Mouse (Mus musculus) midbrain, embryonic 13.5 days (tissue): ENCODE data around the gene Ddx60. TPM values are rescaled to one million over a fixed set of nuclear protein-coding genes. Genes with fewer than 3 reads are reported as not detected.

Source experiments
- ATAC-seq: fragments of 200-750 bp; cut with Nextera tagmentation; 2 replicates; pipeline ENCODE4 v1.8.0; 2017; ENCODE audit warnings: mild to moderate bottlenecking, moderate TSS enrichment, moderate library complexity
- H3K27ac ChIP-seq: fragments of 300-500 bp; sonication (generic); 2 replicates; pipeline ENCODE4 v1.5.1; 2015; ENCODE audit warnings: inconsistent platforms, mild to moderate bottlenecking, moderate library complexity
- H3K27me3 ChIP-seq: fragments of 300-500 bp; sonication (generic); 2 replicates; pipeline ENCODE4 v1.6.1; 2015; ENCODE audit warnings: mild to moderate bottlenecking, inconsistent platforms
- H3K36me3 ChIP-seq: fragments of 300-500 bp; sonication (generic); 2 replicates; pipeline ENCODE4 v1.6.1; 2015; ENCODE audit warnings: mild to moderate bottlenecking, inconsistent platforms
- H3K4me1 ChIP-seq: fragments of 300-500 bp; sonication (generic); replicated peaks from 2 replicates; pipeline ENCODE4 v1.6.1; 2015; ENCODE audit warnings: inconsistent platforms
- H3K4me2 ChIP-seq: fragments of 300-500 bp; sonication (generic); replicated peaks from 2 replicates; pipeline ENCODE4 v1.6.1; 2015; ENCODE audit warnings: moderate library complexity, mild to moderate bottlenecking, inconsistent platforms
- H3K4me3 ChIP-seq: fragments of 300-500 bp; sonication (generic); replicated peaks from 2 replicates; pipeline ENCODE4 v1.5.1; 2015; ENCODE audit warnings: mild to moderate bottlenecking, inconsistent platforms
- H3K9ac ChIP-seq: fragments of 300-500 bp; sonication (generic); replicated peaks from 2 replicates; pipeline ENCODE4 v1.6.1; 2015; ENCODE audit warnings: mild to moderate bottlenecking, inconsistent platforms
- H3K9me3 ChIP-seq: fragments of 300-500 bp; sonication (generic); 2 replicates; pipeline ENCODE4 v1.6.1; 2016; ENCODE audit warnings: mild to moderate bottlenecking, inconsistent platforms
- WGBS: fragments of 180-500 bp; shearing (Covaris S2); methylation state at CpG from one replicate; pipeline ENCODE4 v1.1.7; 2015; 5-methylcytosine and 5-hydroxymethylcytosine counted together
- polyA plus RNA-seq: library from polyadenylated mRNA; unstranded; fragments of >200 nt; fragmentation: Nextera tagmentation; extraction: Ambion mirVana; gene quantifications from 2 replicates; pipeline ENCODE4 v1.2.1, GENCODE M21; 2015

The Ddx60 gene
- polyA plus RNA-seq, 1 experiment from 2014 or later: 0.36 TPM

- ATAC-seq: no peak
- 90% methylated on average over 2 of the region's 2 CpGs for WGBS
- H3K27me3 ChIP-seq: no peaks in the 10 kb centered on the region
Observed at GRCm38 (mm10) chr8:61997125-61997524, 69.2 kb downstream of the Ddx60 start.

GRCm38 (mm10) chr8:62014166-62014565 lies 86.3 kb downstream of the Ddx60 start:
- no peak overlapping the region for H3K9ac ChIP-seq
- H3K9me3 ChIP-seq: no peaks in the 10 kb centered on the region
- ATAC-seq: no peak
- H3K4me3 ChIP-seq: no peak overlapping the region
- H3K27me3 ChIP-seq: no peaks in the 10 kb centered on the region
- no peaks in the 10 kb centered on the region for H3K36me3 ChIP-seq
- no peak overlapping the region for H3K4me2 ChIP-seq
- WGBS: 96% methylated on average over 4 of the region's 4 CpGs
- no peaks in the 10 kb centered on the region for H3K4me1 ChIP-seq
- no peak overlapping the region for H3K27ac ChIP-seq

More at GRCm38 (mm10) chr8:61997125-61997524, 69.2 kb downstream of the Ddx60 start:
- Histone ChIP-seq H3K4me2 (no peak overlapping the region), H3K27ac (no peak overlapping the region), H3K9me3 (no peaks in the 10 kb centered on the region), H3K4me1 (no peaks in the 10 kb centered on the region), H3K4me3 (no peak overlapping the region), H3K9ac (no peak overlapping the region), H3K36me3 (no peaks in the 10 kb centered on the region)

GRCm38 (mm10) chr8:62014582-62014981 lies 86.7 kb downstream of the Ddx60 start:
- Histone ChIP-seq H3K4me1 (no peaks in the 10 kb centered on the region), H3K4me3 (no peak overlapping the region)
- ATAC-seq: no peak

GRCm38 (mm10) chr8:62034351-62034750 lies 106.5 kb downstream of the Ddx60 start:
- H3K36me3 ChIP-seq: no peaks in the 10 kb centered on the region
- no peak overlapping the region for H3K27ac ChIP-seq
- H3K4me3 ChIP-seq: no peak overlapping the region
- ATAC-seq: no peak
- no peaks in the 10 kb centered on the region for H3K9me3 ChIP-seq
- no peaks in the 10 kb centered on the region for H3K4me1 ChIP-seq
- H3K27me3 ChIP-seq: no peaks in the 10 kb centered on the region
- H3K4me2 ChIP-seq: no peak overlapping the region
- 78% methylated on average over 3 of the region's 3 CpGs for WGBS
- H3K9ac ChIP-seq: no peak overlapping the region

More at GRCm38 (mm10) chr8:62014582-62014981, 86.7 kb downstream of the Ddx60 start:
- H3K9ac ChIP-seq: no peak overlapping the region
- H3K36me3 ChIP-seq: no peaks in the 10 kb centered on the region
- H3K27me3 ChIP-seq: no peaks in the 10 kb centered on the region
- H3K9me3 ChIP-seq: no peaks in the 10 kb centered on the region
- H3K27ac ChIP-seq: no peak overlapping the region
- no peak overlapping the region for H3K4me2 ChIP-seq
- 93% methylated on average over 4 of the region's 4 CpGs for WGBS

- WGBS: 41% methylated on average over 2 of the region's 2 CpGs
Observed at GRCm38 (mm10) chr8:62046809-62047208, 118.9 kb downstream of the Ddx60 start.

GRCm38 (mm10) chr8:62060357-62060756 lies 132.5 kb downstream of the Ddx60 start:
- H3K4me1 ChIP-seq: no peaks in the 10 kb centered on the region
- no peak overlapping the region for H3K4me3 ChIP-seq
- ATAC-seq: no peak
- H3K4me2 ChIP-seq: no peak overlapping the region
- no peak overlapping the region for H3K27ac ChIP-seq
- no peak overlapping the region for H3K9ac ChIP-seq
- no peaks in the 10 kb centered on the region for H3K9me3 ChIP-seq
- no peaks in the 10 kb centered on the region for H3K27me3 ChIP-seq
- H3K36me3 ChIP-seq: no peaks in the 10 kb centered on the region

More at GRCm38 (mm10) chr8:62046809-62047208, 118.9 kb downstream of the Ddx60 start:
- no peaks in the 10 kb centered on the region for H3K36me3 ChIP-seq
- no peak for ATAC-seq
- no peak overlapping the region for H3K9ac ChIP-seq
- H3K27me3 ChIP-seq: no peaks in the 10 kb centered on the region
- no peak overlapping the region for H3K4me3 ChIP-seq
- no peaks in the 10 kb centered on the region for H3K4me1 ChIP-seq
- no peaks in the 10 kb centered on the region for H3K9me3 ChIP-seq
- no peak overlapping the region for H3K27ac ChIP-seq
- H3K4me2 ChIP-seq: no peak overlapping the region

- ATAC-seq: no peak
- no peak overlapping the region for H3K4me2 ChIP-seq
- no peaks in the 10 kb centered on the region for H3K4me1 ChIP-seq
- no peak overlapping the region for H3K4me3 ChIP-seq
- no peaks in the 10 kb centered on the region for H3K27me3 ChIP-seq
- H3K9me3 ChIP-seq: no peaks in the 10 kb centered on the region
- H3K9ac ChIP-seq: no peak overlapping the region
- H3K27ac ChIP-seq: no peak overlapping the region
- no peaks in the 10 kb centered on the region for H3K36me3 ChIP-seq
Observed at GRCm38 (mm10) chr8:62068305-62068704, 140.4 kb downstream of the Ddx60 start.

GRCm38 (mm10) chr8:62080195-62080802 lies 152.4 kb downstream of the Ddx60 start:
- WGBS: 51% methylated on average over 3 of the region's 3 CpGs
- H3K36me3 ChIP-seq: no peaks in the 10 kb centered on the region
- H3K4me3 ChIP-seq: no peak overlapping the region
- ATAC-seq: peak; percentile 78
- H3K4me1 ChIP-seq: no peaks in the 10 kb centered on the region
- H3K9me3 ChIP-seq: no peaks in the 10 kb centered on the region
- no peak overlapping the region for H3K4me2 ChIP-seq
- no peak overlapping the region for H3K9ac ChIP-seq
- no peak overlapping the region for H3K27ac ChIP-seq
- no peaks in the 10 kb centered on the region for H3K27me3 ChIP-seq

GRCm38 (mm10) chr8:62081804-62082203 lies 153.9 kb downstream of the Ddx60 start:
- no peak for ATAC-seq

More at GRCm38 (mm10) chr8:62081804-62082203, 153.9 kb downstream of the Ddx60 start:
- Histone ChIP-seq H3K9me3 (no peaks in the 10 kb centered on the region), H3K4me3 (no peak overlapping the region), H3K27ac (no peak overlapping the region), H3K4me2 (no peak overlapping the region), H3K27me3 (no peaks in the 10 kb centered on the region), H3K36me3 (no peaks in the 10 kb centered on the region), H3K9ac (no peak overlapping the region), H3K4me1 (no peaks in the 10 kb centered on the region)
- WGBS: 86% methylated on average over 2 of the region's 2 CpGs

Other genes with a start within 250 kb of the Ddx60 start
- 26.9 and 27.6 TPM in 2 replicates for gene Palld, start 25.4 kb upstream of the Ddx60 start, polyA plus RNA-seq
- gene Anxa10, start 195.1 kb downstream of the Ddx60 start, polyA plus RNA-seq: not detected in 2 replicates